Mouse (Mus musculus) central nervous system, embryonic 18 days (tissue): ENCODE measurements around the gene Mylpf. TPM values are rescaled to one million over a fixed set of nuclear protein-coding genes. Genes with fewer than 3 reads are reported as not detected.

ENCODE experiments used
- polyA plus RNA-seq: library from polyadenylated mRNA; depleted of rRNA; stranded (reverse); fragments of >200 nt; gene quantifications from 2 replicates; pipeline ENCODE4 v1.2.3, GENCODE M21; 2012; rRNA removed

Gene Mylpf
- 1.7 and 214 TPM in 2 replicates for polyA plus RNA-seq

GRCm38 (mm10) chr7:127208553-127209438 is at the start of gene Mylpf:
Gene Mylpf (plus strand): TSS chr7:127208890.

GRCm38 (mm10) chr7:127195544-127196295 is 13.0 kb upstream of the Mylpf start, which contains the start of gene Cd2bp2:
Gene Cd2bp2 (minus strand): TSS chr7:127196050.

GRCm38 (mm10) chr7:127208295-127208552 is 466 bp upstream of the Mylpf start, which contains the start of gene Tbc1d10b:
Gene Tbc1d10b (minus strand): TSS chr7:127208468.

GRCm38 (mm10) chr7:127232622-127233367 is 24.1 kb downstream of the Mylpf start, which contains the start of the genes Zfp553 and Sept1:
Gene Zfp553 (plus strand): TSS chr7:127233061.
Gene Sept1 (minus strand): TSS chr7:127233130.

GRCm38 (mm10) chr7:127243870-127244657 is 35.4 kb downstream of the Mylpf start, which contains the start of gene Zfp771:
Gene Zfp771 (plus strand): TSS chr7:127244274.

GRCm38 (mm10) chr7:127260309-127261111 is 51.8 kb downstream of the Mylpf start, which contains the start of gene Dctpp1:
Gene Dctpp1 (minus strand): TSS chr7:127260709.

Other genes with a start within 250 kb of the Mylpf start
- gene Cdipt, start 233.0 kb upstream of the Mylpf start, polyA plus RNA-seq = 150 and 151 TPM in 2 replicates
- 0.73 and 1.1 TPM in 2 replicates for gene Cdiptos, start 232.8 kb upstream of the Mylpf start, polyA plus RNA-seq
- gene Mvp, start 194.3 kb upstream of the Mylpf start, polyA plus RNA-seq = 4.1 and 4.6 TPM in 2 replicates
- 0.98 and 1.4 TPM in 2 replicates for gene Pagr1b, start 192.4 kb upstream of the Mylpf start, polyA plus RNA-seq
- gene Pagr1a, start 191.5 kb upstream of the Mylpf start, polyA plus RNA-seq = 9.1 and 18.9 TPM in 2 replicates
- 90.1 and 95.0 TPM in 2 replicates for gene Gm42742, start 187.8 kb upstream of the Mylpf start, polyA plus RNA-seq
- 122 and 134 TPM in 2 replicates for gene Prrt2, start 187.7 kb upstream of the Mylpf start, polyA plus RNA-seq
- gene Maz, start 181.9 kb upstream of the Mylpf start, polyA plus RNA-seq = 223 and 252 TPM in 2 replicates
- 12.1 and 14.6 TPM in 2 replicates for gene Kif22, start 166.4 kb upstream of the Mylpf start, polyA plus RNA-seq
- 0.20 TPM in 1 of 2 replicates, not detected in the other for gene Zg16, start 121.6 kb upstream of the Mylpf start, polyA plus RNA-seq
- gene AI467606, start 117.5 kb upstream of the Mylpf start, polyA plus RNA-seq = 1.6 and 1.7 TPM in 2 replicates
- gene Qprt, start 86.7 kb upstream of the Mylpf start, polyA plus RNA-seq = 0.63 and 1.0 TPM in 2 replicates
- gene Spn, start 71.1 kb upstream of the Mylpf start, polyA plus RNA-seq = 0.06 and 0.08 TPM in 2 replicates
- gene Cd2bp2, start 12.8 kb upstream of the Mylpf start, polyA plus RNA-seq = 112 and 116 TPM in 2 replicates
- 57.6 and 57.8 TPM in 2 replicates for gene Tbc1d10b, start 422 bp upstream of the Mylpf start, polyA plus RNA-seq
- 26.0 and 27.8 TPM in 2 replicates for gene Zfp553, start 24.2 kb downstream of the Mylpf start, polyA plus RNA-seq
- 14.8 and 15.4 TPM in 2 replicates for gene Sept1, start 24.2 kb downstream of the Mylpf start, polyA plus RNA-seq
- gene Zfp771, start 35.4 kb downstream of the Mylpf start, polyA plus RNA-seq = 96.1 and 100 TPM in 2 replicates
- gene Dctpp1, start 51.8 kb downstream of the Mylpf start, polyA plus RNA-seq = 87.3 and 95.0 TPM in 2 replicates
- gene Sephs2, start 65.2 kb downstream of the Mylpf start, polyA plus RNA-seq = 28.4 and 29.9 TPM in 2 replicates
- gene Itgal, start 87.4 kb downstream of the Mylpf start, polyA plus RNA-seq = 0.47 and 0.57 TPM in 2 replicates
- 26.9 and 27.0 TPM in 2 replicates for gene Zfp768, start 136.7 kb downstream of the Mylpf start, polyA plus RNA-seq
- gene Zfp747, start 167.2 kb downstream of the Mylpf start, polyA plus RNA-seq = 6.8 and 7.0 TPM in 2 replicates
- 3.2 and 3.4 TPM in 2 replicates for gene 9130019O22Rik, start 178.3 kb downstream of the Mylpf start, polyA plus RNA-seq
- 5.2 and 5.5 TPM in 2 replicates for gene E430018J23Rik, start 184.7 kb downstream of the Mylpf start, polyA plus RNA-seq
- gene Zfp764, start 197.9 kb downstream of the Mylpf start, polyA plus RNA-seq = 3.9 and 4.6 TPM in 2 replicates
- gene Zfp688, start 213.2 kb downstream of the Mylpf start, polyA plus RNA-seq = 17.7 and 18.9 TPM in 2 replicates
- gene Zfp689, start 240.3 kb downstream of the Mylpf start, polyA plus RNA-seq = 9.2 and 10.9 TPM in 2 replicates